Comparison of ENCODE assay signal across 8 mouse cellular contexts in genomic region chr3:100488251-100489132, GRCm38 (mm10). TPM values are rescaled to one million over a fixed set of nuclear protein-coding genes. Genes with fewer than 3 reads are reported as not detected.
DNase-seq lines count a peak whose midpoint lies in the region; ATAC-seq lines count a peak whose summit lies in the region.

No protein-coding gene starts in this region.

- no peaks in the 10 kb centered on the region for H3K9me3 ChIP-seq in heart, embryonic 12.5 days (replicated peaks)
- H3K9me3 ChIP-seq in kidney, embryonic 15.5 days (replicated peaks) = no peaks in the 10 kb centered on the region
- no peaks in the 10 kb centered on the region for H3K9me3 ChIP-seq in liver, embryonic 16.5 days (replicated peaks; ENCODE audit: control insufficient read depth, low read length)
- H3K9me3 ChIP-seq in neural tube, embryonic 12.5 days = no peaks in the 10 kb centered on the region

- H3K9ac ChIP-seq in heart, embryonic 12.5 days = peak overlapping the region; percentile 76
- H3K9ac ChIP-seq in kidney, embryonic 15.5 days = peak overlapping the region; percentile 42
- H3K9ac ChIP-seq in liver, embryonic 16.5 days (ENCODE audit: low read depth, low read length) = peak overlapping the region; percentile 98
- H3K9ac ChIP-seq in neural tube, embryonic 12.5 days = peak overlapping the region; percentile 55

- peak; percentile 36 for ATAC-seq in erythroblast, adult 5-6 weeks (replicated peaks; ENCODE audit: low FRiP score, poor library complexity, severe bottlenecking)
- ATAC-seq in heart, embryonic 12.5 days (ENCODE audit: insufficient number of reproducible peaks, low FRiP score) = peak; percentile 36
- ATAC-seq in kidney, embryonic 15.5 days (replicated peaks; ENCODE audit: low FRiP score) = peak; percentile 59
- peak; percentile 12 for ATAC-seq in liver, embryonic 16.5 days (ENCODE audit: low read depth)
- ATAC-seq in neural tube, embryonic 12.5 days (ENCODE audit: low FRiP score, low read depth) = peak; percentile 68

- H3K27ac ChIP-seq in heart, embryonic 12.5 days (ENCODE audit: poor library complexity, severe bottlenecking) = peak overlapping the region; percentile 32; the same call in 1 of the 2 replicates
- H3K27ac ChIP-seq in kidney, embryonic 15.5 days = no peak overlapping the region
- H3K27ac ChIP-seq in liver, embryonic 16.5 days (ENCODE audit: low read length) = peak overlapping the region; percentile 97
- H3K27ac ChIP-seq in neural tube, embryonic 12.5 days = no peak overlapping the region

- peak overlapping the region; percentile 99 for H3K4me2 ChIP-seq in heart, embryonic 12.5 days
- H3K4me2 ChIP-seq in kidney, embryonic 15.5 days = peak overlapping the region; percentile 87
- peak overlapping the region; percentile 86 for H3K4me2 ChIP-seq in liver, embryonic 16.5 days (ENCODE audit: low read depth, low read length)
- peak overlapping the region; percentile 99 for H3K4me2 ChIP-seq in neural tube, embryonic 12.5 days (replicated peaks)

- peaks cover 7% of the 10 kb centered on the region for H3K4me1 ChIP-seq in heart, embryonic 12.5 days (replicated peaks)
- H3K4me1 ChIP-seq in kidney, embryonic 15.5 days = peaks cover 24% of the 10 kb centered on the region
- H3K4me1 ChIP-seq in liver, embryonic 16.5 days (ENCODE audit: control insufficient read depth, low read depth, low read length) = peaks cover 35% of the 10 kb centered on the region
- peaks cover 15% of the 10 kb centered on the region; the same call in 1 of the 2 replicates for H3K4me1 ChIP-seq in neural tube, embryonic 12.5 days

- H3K36me3 ChIP-seq in heart, embryonic 12.5 days = no peaks in the 10 kb centered on the region
- H3K36me3 ChIP-seq in kidney, embryonic 15.5 days = no peaks in the 10 kb centered on the region
- no peaks in the 10 kb centered on the region for H3K36me3 ChIP-seq in liver, embryonic 16.5 days (ENCODE audit: control insufficient read depth, insufficient read depth)
- H3K36me3 ChIP-seq in neural tube, embryonic 12.5 days = no peaks in the 10 kb centered on the region

- H3K4me3 ChIP-seq in heart, embryonic 12.5 days = peak overlapping the region; percentile 76
- peak overlapping the region; percentile 62 for H3K4me3 ChIP-seq in kidney, embryonic 15.5 days (replicated peaks)
- peak overlapping the region; percentile 94 for H3K4me3 ChIP-seq in liver, embryonic 16.5 days (ENCODE audit: low read depth, low read length)
- H3K4me3 ChIP-seq in neural tube, embryonic 12.5 days = peak overlapping the region; percentile 62

- DNase-seq in CD4-positive helper T cell, adult 2 months (ENCODE audit: low read depth, low spot score) = peak; percentile 81
- peak; percentile 85 for DNase-seq in adrenal gland, postnatal 25 days
- DNase-seq in testis, postnatal 10 days (ENCODE audit: low spot score) = peak; percentile 85

- H3K27me3 ChIP-seq in heart, embryonic 12.5 days (replicated peaks) = peaks cover 25% of the 10 kb centered on the region
- H3K27me3 ChIP-seq in kidney, embryonic 15.5 days = peaks cover 37% of the 10 kb centered on the region
- peaks cover 4% of the 10 kb centered on the region for H3K27me3 ChIP-seq in liver, embryonic 16.5 days (ENCODE audit: control insufficient read depth, insufficient read depth, low read depth, low read length)
- peaks cover 38% of the 10 kb centered on the region for H3K27me3 ChIP-seq in neural tube, embryonic 12.5 days (replicated peaks)

- under 1% methylated on average over 66 of the region's 66 CpGs for WGBS in heart, embryonic 12.5 days
- WGBS in kidney, embryonic 15.5 days = under 1% methylated on average over 66 of the region's 66 CpGs
- under 1% methylated on average over 65 of the region's 66 CpGs for WGBS in liver, embryonic 16.5 days (ENCODE audit: insufficient replicate concordance)
- under 1% methylated on average over 66 of the region's 66 CpGs for WGBS in neural tube, embryonic 12.5 days

RNA-seq across cellular contexts. Expression of gene Tent5c, which starts 0.6 kb away (rescaled TPM):
- total RNA-seq in adrenal gland, postnatal 25 days (2021) = 6.7 and 6.8 TPM in 2 replicates
- 608 and 670 TPM in 2 replicates for total RNA-seq in erythroblast, adult 5-6 weeks (2015; ENCODE audit: low replicate concordance)
- 1,090 and 1,183 TPM in 2 replicates for total RNA-seq in erythroblast, adult 5-6 weeks (2017; ENCODE audit: low replicate concordance)
- 24.8 and 27.8 TPM in 2 replicates for polyA plus RNA-seq in heart, embryonic 12.5 days (2016; fragmentation: Nextera tagmentation; extraction: Ambion mirVana)
- 7.3 and 9.4 TPM in 2 replicates for polyA plus RNA-seq in kidney, embryonic 15.5 days (2015; fragmentation: Nextera tagmentation; extraction: Ambion mirVana)
- 115 and 132 TPM in 2 replicates for polyA plus RNA-seq in liver, embryonic 16.5 days (2015; fragmentation: Nextera tagmentation; extraction: Ambion mirVana)
- polyA plus RNA-seq in neural tube, embryonic 12.5 days (2016; fragmentation: Nextera tagmentation; extraction: Ambion mirVana) = 4.1 and 5.7 TPM in 2 replicates

Comparison
In these comparisons a context has a peak if more than half of its experiments do, and no peak if none do; other contexts are left out.
1. ATAC-seq: peak in every context shown above with its lines; median percentile 68 in neural tube, embryonic 12.5 days; 59 in kidney, embryonic 15.5 days; 36 in erythroblast, adult 5-6 weeks; 36 in heart, embryonic 12.5 days; 12 in liver, embryonic 16.5 days.
2. H3K27ac ChIP-seq: peak in heart, embryonic 12.5 days (single experiment) and liver, embryonic 16.5 days (single experiment); none in kidney, embryonic 15.5 days (single experiment) and neural tube, embryonic 12.5 days (single experiment).
3. H3K9ac ChIP-seq: peak in every context shown above with its lines; median percentile 98 in liver, embryonic 16.5 days; 76 in heart, embryonic 12.5 days; 55 in neural tube, embryonic 12.5 days; 42 in kidney, embryonic 15.5 days.
4. Peak in every context shown above with its lines, with median percentiles within 50 percentile points of each other: DNase-seq, H3K4me2 ChIP-seq and H3K4me3 ChIP-seq.